Mouse (Mus musculus): ENCODE measurements around the gene Cxcl10.

DNA sequence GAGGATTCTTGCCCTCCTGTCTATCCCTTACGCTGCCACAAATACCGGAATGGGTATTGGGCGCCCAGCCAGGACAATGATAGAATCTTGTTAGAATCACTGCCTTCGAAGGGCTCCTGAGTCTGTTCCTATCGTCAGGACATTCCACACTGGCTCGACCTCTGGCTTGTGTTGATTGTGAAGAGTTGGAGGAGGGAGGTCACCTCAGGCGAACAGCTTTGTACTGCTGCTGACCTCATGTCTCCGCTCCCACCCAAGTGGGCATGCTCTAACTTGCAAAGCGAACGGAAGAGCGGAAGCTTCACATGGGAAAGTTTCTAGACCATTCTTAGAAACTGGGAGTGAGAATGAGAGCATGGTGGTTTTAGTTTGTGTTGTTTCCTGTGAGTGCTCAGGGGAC lies 38.7 kb upstream of the Cxcl10 start:
- TF ChIP-seq CTCF (IDR thresholded peaks at IDR 0.05; ENCODE audit: low read depth, low read length) (no peak), POLR2A (IDR thresholded peaks at IDR 0.05; ENCODE audit: extremely low read depth, insufficient read depth, low read length) (no peak)
